22 mouse cellular contexts compared by ENCODE assay signal in genomic region chr2:167405101-167405880, GRCm38 (mm10). TPM values are rescaled to one million over a fixed set of nuclear protein-coding genes. Genes with fewer than 3 reads are reported as not detected.
DNase-seq lines count a peak whose midpoint lies in the region; ATAC-seq and TF ChIP-seq lines count a peak whose summit lies in the region.
"Had no signal": no experiment of that assay in that cellular context is flagged by ENCODE, and none has a peak within 500 bp of the region (broad histone marks: within the 10 kb centered on the region; RNA-seq: fewer than 3 reads in every experiment).

No protein-coding gene starts in this region.

- no peaks in the 10 kb centered on the region for H3K36me3 ChIP-seq in ES-E14 (ENCODE audit: control insufficient read depth, insufficient read depth, low read length, poor library complexity, severe bottlenecking)
- no peaks in the 10 kb centered on the region for H3K36me3 ChIP-seq in forebrain, embryonic 15.5 days
- H3K36me3 ChIP-seq: embryonic facial prominence, embryonic 12.5 days; embryonic facial prominence, embryonic 15.5 days; hindbrain, embryonic 13.5 days; intestine, embryonic 15.5 days had no signal

- peak; percentile 31 for DNase-seq in lung, postnatal 25 days (ENCODE audit: low spot score)
- no peak for DNase-seq in lung, adult 2 months
- DNase-seq in ES-E14 (ENCODE audit: low read depth, low spot score) = no peak
- DNase-seq in lung, postnatal 36 days = peak; percentile 39
- no peak for DNase-seq in kidney, adult 18-20 months
- DNase-seq: adrenal gland, postnatal 10 days; adrenal gland, postnatal 36 days; cerebellum, adult 18-20 months; cerebellum, adult 9-11 months; cerebellum, postnatal 25 days; gastrocnemius, adult 2 months; gastrocnemius, postnatal 14 days; heart, adult 11 months had no signal

- no peak for ATAC-seq in forebrain, embryonic 15.5 days (replicated peaks)
- ATAC-seq: CD4-positive, CD25-positive, alpha-beta regulatory T cell, adult 4 months; forebrain, embryonic 14.5 days; hindbrain, embryonic 16.5 days; intestine, embryonic 15.5 days had no signal

- no peak overlapping the region for H3K27ac ChIP-seq in ES-E14 (ENCODE audit: insufficient read depth, low read depth, low read length, poor library complexity, severe bottlenecking)
- no peak overlapping the region for H3K27ac ChIP-seq in forebrain, embryonic 15.5 days (replicated peaks)
- H3K27ac ChIP-seq: embryonic facial prominence, embryonic 12.5 days; embryonic facial prominence, embryonic 15.5 days; gastrocnemius, adult 2 months; hindbrain, embryonic 13.5 days; intestine, embryonic 15.5 days had no signal

- H3K9ac ChIP-seq in ES-E14 (ENCODE audit: insufficient read depth, low read depth, low read length, poor library complexity, severe bottlenecking) = peak overlapping the region; percentile 53; the same call in 1 of the 2 replicates
- H3K9ac ChIP-seq in forebrain, embryonic 15.5 days (replicated peaks) = no peak overlapping the region
- H3K9ac ChIP-seq: embryonic facial prominence, embryonic 12.5 days; embryonic facial prominence, embryonic 15.5 days; hindbrain, embryonic 13.5 days; intestine, embryonic 15.5 days had no signal

- H3K27me3 ChIP-seq in forebrain, embryonic 15.5 days = no peaks in the 10 kb centered on the region
- H3K27me3 ChIP-seq: embryonic facial prominence, embryonic 12.5 days; embryonic facial prominence, embryonic 15.5 days; hindbrain, embryonic 13.5 days; intestine, embryonic 15.5 days had no signal

- 60% methylated on average over 20 of the region's 20 CpGs for WGBS in lung, adult 2 months
- 80% methylated on average over 20 of the region's 20 CpGs for WGBS in forebrain, embryonic 15.5 days

- no peak overlapping the region for H3K4me3 ChIP-seq in lung, adult 2 months (replicated peaks; ENCODE audit: extremely low read depth, low read depth, low read length)
- no peak overlapping the region for H3K4me3 ChIP-seq in ES-E14 (ENCODE audit: insufficient read depth in 1 of 2, low read depth in 1 of 2, low read length in 2 of 2, poor library complexity in 1 of 2, severe bottlenecking in 1 of 2)
- H3K4me3 ChIP-seq in forebrain, embryonic 15.5 days = no peak overlapping the region
- H3K4me3 ChIP-seq: embryonic facial prominence, embryonic 12.5 days; embryonic facial prominence, embryonic 15.5 days; gastrocnemius, adult 2 months; hindbrain, embryonic 13.5 days; intestine, embryonic 15.5 days had no signal

- no peak overlapping the region for H3K4me2 ChIP-seq in forebrain, embryonic 15.5 days (replicated peaks)
- H3K4me2 ChIP-seq: embryonic facial prominence, embryonic 12.5 days; embryonic facial prominence, embryonic 15.5 days; heart, embryonic 11.5 days; hindbrain, embryonic 13.5 days; intestine, embryonic 15.5 days had no signal

- TF ChIP-seq POLR2A in lung, adult 2 months (IDR thresholded peaks at IDR 0.05; ENCODE audit: borderline replicate concordance, extremely low read depth, low read depth, low read length) = no peak

- no peaks in the 10 kb centered on the region for H3K9me3 ChIP-seq in ES-E14 (ENCODE audit: control insufficient read depth, insufficient read depth, low read depth, low read length)
- no peaks in the 10 kb centered on the region for H3K9me3 ChIP-seq in forebrain, embryonic 15.5 days
- H3K9me3 ChIP-seq: embryonic facial prominence, embryonic 12.5 days; embryonic facial prominence, embryonic 15.5 days; hindbrain, embryonic 13.5 days; intestine, embryonic 15.5 days had no signal

- in situ Hi-C loops in ES-E14 (cut with MboI; ENCODE audit: low sequenced_read_pairs in 2 of 2, unreplicated experiment in 2 of 2) = no loop called here

- TF ChIP-seq CTCF in lung, adult 2 months (IDR thresholded peaks at IDR 0.05; ENCODE audit: insufficient read depth, low read length) = no peak

- H3K4me1 ChIP-seq in lung, adult 2 months (ENCODE audit: control insufficient read depth, insufficient read depth, low read length) = no peaks in the 10 kb centered on the region
- peaks cover 3 to 15% of the 10 kb centered on the region in 2 experiments; a peak in 2 of 4 replicates for H3K4me1 ChIP-seq in ES-E14 (ENCODE audit: control insufficient read depth in 2 of 2, insufficient read depth in 2 of 2, low read length in 2 of 2, poor library complexity in 1 of 2)
- no peaks in the 10 kb centered on the region for H3K4me1 ChIP-seq in forebrain, embryonic 15.5 days
- H3K4me1 ChIP-seq: embryonic facial prominence, embryonic 12.5 days; embryonic facial prominence, embryonic 15.5 days; hindbrain, embryonic 13.5 days; intestine, embryonic 15.5 days had no signal

TF ChIP-seq in ES-E14, 5 proteins besides CTCF, POLR2A, EP300 and RAD21:
- TF ChIP-seq MAFK (IDR thresholded peaks at IDR 0.05; ENCODE audit: insufficient read depth, low read depth, low read length) (no peak), ZC3H11A (IDR thresholded peaks at IDR 0.05; ENCODE audit: borderline replicate concordance, low read depth, low read length) (no peak), CHD2 (IDR thresholded peaks at IDR 0.05; ENCODE audit: low read depth, low read length) (no peak), ZNF384 (IDR thresholded peaks at IDR 0.05; ENCODE audit: low read depth, low read length) (no peak), HCFC1 (IDR thresholded peaks at IDR 0.05; ENCODE audit: borderline replicate concordance, insufficient read depth, low read length) (no peak)

RNA-seq across cellular contexts. Expression of gene Slc9a8, which starts 16.2 kb away (rescaled TPM):
- polyA plus RNA-seq in lung, adult 2 months (2012; rRNA removed) = 32.0 and 41.7 TPM in 2 replicates
- 38.6 and 54.4 TPM in 2 replicates for total RNA-seq in ES-E14 (2012; rRNA removed)
- polyA plus RNA-seq in forebrain, embryonic 15.5 days (2015; fragmentation: Nextera tagmentation; extraction: Ambion mirVana) = 20.4 and 23.1 TPM in 2 replicates

RNA-seq across cellular contexts. Expression of gene B4galt5, which starts 56.3 kb away (rescaled TPM):
- 17.7 and 20.5 TPM in 2 replicates for polyA plus RNA-seq in lung, adult 2 months (2012; rRNA removed)
- 40.5 and 61.7 TPM in 2 replicates for total RNA-seq in ES-E14 (2012; rRNA removed)
- polyA plus RNA-seq in forebrain, embryonic 15.5 days (2015; fragmentation: Nextera tagmentation; extraction: Ambion mirVana) = 15.2 and 18.8 TPM in 2 replicates

Comparison
In these comparisons a context has a peak if more than half of its experiments do, and no peak if none do; other contexts are left out.
1. DNase-seq: peak in lung, postnatal 25 days (single experiment) and lung, postnatal 36 days (single experiment); none in lung, adult 2 months (single experiment), ES-E14 (single experiment) and kidney, adult 18-20 months (single experiment).